Mouse (Mus musculus): Measurements from ENCODE around the gene Acsl1. TPM values are rescaled to one million over a fixed set of nuclear protein-coding genes. Genes with fewer than 3 reads are reported as not detected.

Gene Acsl1
- polyA plus RNA-seq, 1 experiment from 2014 or later = 48.3 TPM

- peak overlapping the region; percentile 83 for H3K4me3 ChIP-seq (ENCODE audit: low read length)
- H3K27ac ChIP-seq (ENCODE audit: low read length) = no peak overlapping the region; the same call in 1 of the 2 replicates
- peak overlapping the region; percentile 93 for H3K9ac ChIP-seq (ENCODE audit: low read depth, low read length)
- H3K36me3 ChIP-seq (ENCODE audit: control insufficient read depth, insufficient read depth, low read length) = peaks cover 2% of the 10 kb centered on the region; the same call in 1 of the 2 replicates
- H3K9me3 ChIP-seq (ENCODE audit: control insufficient read depth, low read length) = no peaks in the 10 kb centered on the region
- H3K4me2 ChIP-seq (ENCODE audit: low read depth, low read length) = peak overlapping the region; percentile 85
- ATAC-seq = no peak
- peaks cover 8% of the 10 kb centered on the region; the same call in 1 of the 2 replicates for H3K4me1 ChIP-seq (ENCODE audit: control insufficient read depth, insufficient read depth, low read length)
- WGBS = 34% methylated on average over 9 of the region's 9 CpGs
- H3K27me3 ChIP-seq (replicated peaks; ENCODE audit: control insufficient read depth, insufficient read depth, low read length) = no peaks in the 10 kb centered on the region
Measured at GRCm38 (mm10) chr8:46471926-46472485, 1.2 kb downstream of the Acsl1 start.

GRCm38 (mm10) chr8:46474120-46474519 is 3.3 kb downstream of the Acsl1 start:
- no peak for ATAC-seq
- H3K4me1 ChIP-seq (ENCODE audit: control insufficient read depth, insufficient read depth, low read length) = peaks cover 10% of the 10 kb centered on the region; the same call in 1 of the 2 replicates

GRCm38 (mm10) chr8:46474634-46475033 is 3.8 kb downstream of the Acsl1 start:
- no peak overlapping the region for H3K4me3 ChIP-seq (ENCODE audit: low read length)
- no peak overlapping the region for H3K27ac ChIP-seq (ENCODE audit: low read length)
- no peak for ATAC-seq
- peaks cover 13% of the 10 kb centered on the region for H3K4me1 ChIP-seq (ENCODE audit: control insufficient read depth, insufficient read depth, low read length)
- peaks cover 2% of the 10 kb centered on the region; the same call in 1 of the 2 replicates for H3K36me3 ChIP-seq (ENCODE audit: control insufficient read depth, insufficient read depth, low read length)
- 92% methylated on average over 6 of the region's 6 CpGs for WGBS
- no peak overlapping the region for H3K4me2 ChIP-seq (ENCODE audit: low read depth, low read length)
- no peaks in the 10 kb centered on the region for H3K27me3 ChIP-seq (replicated peaks; ENCODE audit: control insufficient read depth, insufficient read depth, low read length)
- H3K9me3 ChIP-seq (ENCODE audit: control insufficient read depth, low read length) = no peaks in the 10 kb centered on the region
- no peak overlapping the region for H3K9ac ChIP-seq (ENCODE audit: low read depth, low read length)

More at GRCm38 (mm10) chr8:46474120-46474519, 3.3 kb downstream of the Acsl1 start:
- Histone ChIP-seq H3K4me2 (ENCODE audit: low read depth, low read length) (no peak overlapping the region), H3K27me3 (replicated peaks; ENCODE audit: control insufficient read depth, insufficient read depth, low read length) (no peaks in the 10 kb centered on the region), H3K4me3 (ENCODE audit: low read length) (no peak overlapping the region), H3K9ac (ENCODE audit: low read depth, low read length) (no peak overlapping the region), H3K9me3 (ENCODE audit: control insufficient read depth, low read length) (no peaks in the 10 kb centered on the region), H3K27ac (ENCODE audit: low read length) (no peak overlapping the region), H3K36me3 (ENCODE audit: control insufficient read depth, insufficient read depth, low read length) (peaks cover 2% of the 10 kb centered on the region; the same call in 1 of the 2 replicates)
- 94% methylated on average over 3 of the region's 3 CpGs for WGBS

GRCm38 (mm10) chr8:46475404-46475803 is 4.6 kb downstream of the Acsl1 start:
- WGBS = 90% methylated on average over 11 of the region's 11 CpGs
- Histone ChIP-seq H3K27ac (ENCODE audit: low read length) (no peak overlapping the region), H3K27me3 (replicated peaks; ENCODE audit: control insufficient read depth, insufficient read depth, low read length) (no peaks in the 10 kb centered on the region), H3K9me3 (ENCODE audit: control insufficient read depth, low read length) (no peaks in the 10 kb centered on the region), H3K36me3 (ENCODE audit: control insufficient read depth, insufficient read depth, low read length) (peaks cover 2% of the 10 kb centered on the region; the same call in 1 of the 2 replicates), H3K4me3 (ENCODE audit: low read length) (no peak overlapping the region), H3K4me2 (ENCODE audit: low read depth, low read length) (no peak overlapping the region), H3K9ac (ENCODE audit: low read depth, low read length) (no peak overlapping the region), H3K4me1 (ENCODE audit: control insufficient read depth, insufficient read depth, low read length) (peaks cover 18% of the 10 kb centered on the region)
- no peak for ATAC-seq

- Histone ChIP-seq H3K4me3 (ENCODE audit: low read length) (no peak overlapping the region), H3K27ac (ENCODE audit: low read length) (no peak overlapping the region), H3K36me3 (ENCODE audit: control insufficient read depth, insufficient read depth, low read length) (peaks cover 2% of the 10 kb centered on the region; the same call in 1 of the 2 replicates), H3K27me3 (replicated peaks; ENCODE audit: control insufficient read depth, insufficient read depth, low read length) (no peaks in the 10 kb centered on the region), H3K9me3 (ENCODE audit: control insufficient read depth, low read length) (no peaks in the 10 kb centered on the region), H3K4me2 (ENCODE audit: low read depth, low read length) (no peak overlapping the region), H3K9ac (ENCODE audit: low read depth, low read length) (no peak overlapping the region), H3K4me1 (ENCODE audit: control insufficient read depth, insufficient read depth, low read length) (peaks cover 19% of the 10 kb centered on the region)
- 80% methylated on average over 3 of the region's 3 CpGs for WGBS
- no peak for ATAC-seq
Measured at GRCm38 (mm10) chr8:46475942-46476341, 5.1 kb downstream of the Acsl1 start.

- 72% methylated on average over 9 of the region's 9 CpGs for WGBS
- peaks cover 17% of the 10 kb centered on the region for H3K4me1 ChIP-seq (ENCODE audit: control insufficient read depth, insufficient read depth, low read length)
- peak overlapping the region; percentile 47; the same call in 1 of the 2 replicates for H3K27ac ChIP-seq (ENCODE audit: low read length)
- H3K9me3 ChIP-seq (ENCODE audit: control insufficient read depth, low read length) = no peaks in the 10 kb centered on the region
- ATAC-seq = peak; percentile 60
- H3K27me3 ChIP-seq (replicated peaks; ENCODE audit: control insufficient read depth, insufficient read depth, low read length) = no peaks in the 10 kb centered on the region
- H3K4me3 ChIP-seq (ENCODE audit: low read length) = no peak overlapping the region
- H3K36me3 ChIP-seq (ENCODE audit: control insufficient read depth, insufficient read depth, low read length) = peaks cover 2% of the 10 kb centered on the region; the same call in 1 of the 2 replicates
- H3K9ac ChIP-seq (ENCODE audit: low read depth, low read length) = no peak overlapping the region
- no peak overlapping the region for H3K4me2 ChIP-seq (ENCODE audit: low read depth, low read length)
Measured at GRCm38 (mm10) chr8:46477747-46478458, 7.1 kb downstream of the Acsl1 start.

- Histone ChIP-seq H3K27ac (ENCODE audit: low read length) (no peak overlapping the region), H3K4me1 (ENCODE audit: control insufficient read depth, insufficient read depth, low read length) (peaks cover 21% of the 10 kb centered on the region), H3K9me3 (ENCODE audit: control insufficient read depth, low read length) (no peaks in the 10 kb centered on the region), H3K4me3 (ENCODE audit: low read length) (no peak overlapping the region), H3K27me3 (replicated peaks; ENCODE audit: control insufficient read depth, insufficient read depth, low read length) (no peaks in the 10 kb centered on the region), H3K4me2 (ENCODE audit: low read depth, low read length) (no peak overlapping the region), H3K9ac (ENCODE audit: low read depth, low read length) (no peak overlapping the region), H3K36me3 (ENCODE audit: control insufficient read depth, insufficient read depth, low read length) (peaks cover 2% of the 10 kb centered on the region; the same call in 1 of the 2 replicates)
- 87% methylated on average over 10 of the region's 10 CpGs for WGBS
- ATAC-seq = no peak
Measured at GRCm38 (mm10) chr8:46478783-46479182, 7.9 kb downstream of the Acsl1 start.

GRCm38 (mm10) chr8:46479794-46480532 is 9.1 kb downstream of the Acsl1 start:
- Histone ChIP-seq H3K27ac (ENCODE audit: low read length) (peak overlapping the region; percentile 38), H3K9ac (ENCODE audit: low read depth, low read length) (no peak overlapping the region), H3K4me1 (ENCODE audit: control insufficient read depth, insufficient read depth, low read length) (peaks cover 30% of the 10 kb centered on the region), H3K4me3 (ENCODE audit: low read length) (no peak overlapping the region), H3K36me3 (ENCODE audit: control insufficient read depth, insufficient read depth, low read length) (peaks cover 2% of the 10 kb centered on the region; the same call in 1 of the 2 replicates), H3K9me3 (ENCODE audit: control insufficient read depth, low read length) (no peaks in the 10 kb centered on the region), H3K27me3 (replicated peaks; ENCODE audit: control insufficient read depth, insufficient read depth, low read length) (no peaks in the 10 kb centered on the region), H3K4me2 (ENCODE audit: low read depth, low read length) (0 out of 2 replicates have a peak overlapping the region, but pooled peaks have one; percentile 6)
- WGBS = 37% methylated on average over 7 of the region's 7 CpGs
- peak; percentile 29 for ATAC-seq

- no peaks in the 10 kb centered on the region for H3K27me3 ChIP-seq (replicated peaks; ENCODE audit: control insufficient read depth, insufficient read depth, low read length)
- H3K9ac ChIP-seq (ENCODE audit: low read depth, low read length) = no peak overlapping the region
- H3K36me3 ChIP-seq (ENCODE audit: control insufficient read depth, insufficient read depth, low read length) = peaks cover 1% of the 10 kb centered on the region; the same call in 1 of the 2 replicates
- 24% methylated on average over 6 of the region's 6 CpGs for WGBS
- no peak overlapping the region for H3K4me3 ChIP-seq (ENCODE audit: low read length)
- H3K4me2 ChIP-seq (ENCODE audit: low read depth, low read length) = no peak overlapping the region
- peak overlapping the region; percentile 38 for H3K27ac ChIP-seq (ENCODE audit: low read length)
- peaks cover 30% of the 10 kb centered on the region for H3K4me1 ChIP-seq (ENCODE audit: control insufficient read depth, insufficient read depth, low read length)
- ATAC-seq = peak; percentile 32
- no peaks in the 10 kb centered on the region for H3K9me3 ChIP-seq (ENCODE audit: control insufficient read depth, low read length)
Measured at GRCm38 (mm10) chr8:46480533-46480900, 9.7 kb downstream of the Acsl1 start.
